Mouse (Mus musculus) gastrocnemius, adult 2 months (tissue): ENCODE measurements around the gene Adcy4. TPM values are rescaled to one million over a fixed set of nuclear protein-coding genes. Genes with fewer than 3 reads are reported as not detected.
"Not testable (repeated sequence)": the region's sequence is repeated elsewhere in the genome, so short reads cannot be mapped to it uniquely, and the experiment has no call there.

ENCODE experiments used
- DNase-seq: peaks from one replicate; pipeline ENCODE4 v3.0.0; 2022
- H3K27ac ChIP-seq: fragments of 200-600 bp; 2 replicates; pipeline ENCODE4 v1.8.1; 2022; ENCODE audit warnings: mild to moderate bottlenecking
- H3K4me3 ChIP-seq: fragments of 200-600 bp; 2 replicates; pipeline ENCODE4 v1.8.1; 2022; ENCODE audit warnings: mild to moderate bottlenecking, moderate library complexity
- CTCF ChIP-seq: fragments of 200-600 bp; IDR thresholded peaks from 2 replicates; pipeline ENCODE4 v1.8.1; 2022; ENCODE audit warnings: antibody characterized with exemption, mild to moderate bottlenecking, moderate library complexity
- intact Hi-C: fragments of 180-260 bp; cut with DNase I; formaldehyde crosslinking; loops from one replicate; pipeline ENCODE4 v1.15.1; 2025
- total RNA-seq, 2 experiments: library from RNA; stranded (reverse); gene quantifications; 2 replicates each; pipeline ENCODE4 v1.2.3; 2021

Gene Adcy4
- total RNA-seq, 2 experiments from 2014 or later: 6.8 to 10.1 TPM

GRCm38 (mm10) chr14:55765696-55766095, 18.2 kb downstream of the Adcy4 start, which contains the start of gene Ltb4r1:
Gene Ltb4r1, plus strand, starts transcription at chr14:55765962.
- intact Hi-C loops: no loop called here
- no peak for TF ChIP-seq CTCF

GRCm38 (mm10) chr14:55763166-55763565, 20.7 kb downstream of the Adcy4 start:
- TF ChIP-seq CTCF: no peak
- intact Hi-C loops: no loop called here
- peak overlapping the region; percentile 79 for H3K27ac ChIP-seq
- H3K4me3 ChIP-seq: peak overlapping the region; percentile 82
- DNase-seq: no peak

More at GRCm38 (mm10) chr14:55765696-55766095, 18.2 kb downstream of the Adcy4 start, which contains the start of gene Ltb4r1:
- Histone ChIP-seq H3K27ac (no peak within 1 kb of the TSS), H3K4me3 (no peak within 1 kb of the TSS)
- no peak for DNase-seq

GRCm38 (mm10) chr14:55762001-55762821, 21.7 kb downstream of the Adcy4 start:
- DNase-seq: peak; percentile 74
- peak; percentile 43 for TF ChIP-seq CTCF

GRCm38 (mm10) chr14:55761163-55761562, 22.7 kb downstream of the Adcy4 start, which contains the start of gene Ltb4r2:
Gene Ltb4r2, plus strand, starts transcription at chr14:55761428.
- H3K27ac ChIP-seq: peak within 1 kb of the TSS; percentile 79
- no peak for TF ChIP-seq CTCF
- intact Hi-C loops: no loop called here
- no peak for DNase-seq
- H3K4me3 ChIP-seq: peak within 1 kb of the TSS; percentile 82

More at GRCm38 (mm10) chr14:55762001-55762821, 21.7 kb downstream of the Adcy4 start:
- H3K27ac ChIP-seq: peak overlapping the region; percentile 79
- peak overlapping the region; percentile 82 for H3K4me3 ChIP-seq
- intact Hi-C loops: no loop called here

- peak overlapping the region; percentile 35 for H3K27ac ChIP-seq
- DNase-seq: peak; percentile 86
- peak; percentile 83 for TF ChIP-seq CTCF
- peak overlapping the region; percentile 70 for H3K4me3 ChIP-seq
- intact Hi-C loops: not testable (repeated sequence)
Observed at GRCm38 (mm10) chr14:55760156-55760555, 23.7 kb downstream of the Adcy4 start.

GRCm38 (mm10) chr14:55758363-55758784, 25.5 kb downstream of the Adcy4 start, which contains the start of gene Cideb:
Gene Cideb, minus strand, starts transcription at chr14:55758458.
- peak; percentile 38 for DNase-seq
- H3K4me3 ChIP-seq: no peak within 1 kb of the TSS
- no peak within 1 kb of the TSS for H3K27ac ChIP-seq
- peak; percentile 73 for TF ChIP-seq CTCF
- intact Hi-C loops: no loop called here

GRCm38 (mm10) chr14:55757566-55757965, 26.3 kb downstream of the Adcy4 start:
- no peak for TF ChIP-seq CTCF
- no peak for DNase-seq
- H3K4me3 ChIP-seq: no peak overlapping the region
- intact Hi-C loops: no loop called here
- H3K27ac ChIP-seq: no peak overlapping the region

GRCm38 (mm10) chr14:55747051-55747847, 36.6 kb downstream of the Adcy4 start:
- DNase-seq: no peak
- peak overlapping the region; percentile 89; the same call in 1 of the 2 replicates for H3K4me3 ChIP-seq

GRCm38 (mm10) chr14:55745861-55746237, 38.0 kb downstream of the Adcy4 start:
- intact Hi-C loops: loop anchor here (10.0 kb wide), 1 partner anchor 251 kb away; the partner anchor contains the start of gene Carmil3
- H3K27ac ChIP-seq: peak overlapping the region; percentile 89
- no peak for TF ChIP-seq CTCF
- peak overlapping the region; percentile 89 for H3K4me3 ChIP-seq
- DNase-seq: no peak

More at GRCm38 (mm10) chr14:55747051-55747847, 36.6 kb downstream of the Adcy4 start:
- intact Hi-C loops: loop anchor here (10.0 kb wide), 1 partner anchor 252 kb away; the partner anchor contains the start of gene Carmil3
- no peak overlapping the region for H3K27ac ChIP-seq
- no peak for TF ChIP-seq CTCF

GRCm38 (mm10) chr14:55745180-55745860, 38.6 kb downstream of the Adcy4 start, which contains the start of the genes Dhrs1 and Nop9:
Gene Dhrs1, minus strand, starts transcription at chr14:55745690.
Gene Nop9, plus strand, starts transcription at chr14:55745693.
- Histone ChIP-seq H3K4me3 (peak within 1 kb of the TSS; percentile 89), H3K27ac (peak within 1 kb of the TSS; percentile 89)
- intact Hi-C loops: loop anchor here (10.0 kb wide), 1 partner anchor 251 kb away; the partner anchor contains the start of gene Carmil3
- no peak for TF ChIP-seq CTCF
- peak; percentile 93 for DNase-seq

- Histone ChIP-seq H3K27ac (peak overlapping the region; percentile 62), H3K4me3 (peak overlapping the region; percentile 51)
- TF ChIP-seq CTCF: peak; percentile 98
- peak; percentile 88 for DNase-seq
- intact Hi-C loops: loop anchor here (1.0 to 10.0 kb wide), 3 partner anchors 61 to 249 kb away; partner anchors contain the start of gene Carmil3
Observed at GRCm38 (mm10) chr14:55743711-55744110, 40.2 kb downstream of the Adcy4 start.
